Mouse (Mus musculus) cerebellum, adult 8-10 months (tissue): ENCODE results near the gene Mndal.
"Not testable (repeated sequence)": the region's sequence is repeated elsewhere in the genome, so short reads cannot be mapped to it uniquely, and the experiment has no call there.

Experiments used
- DNase-seq: peaks from one replicate; pipeline ENCODE4 v3.0.0; 2022

Gene Mndal

DNA sequence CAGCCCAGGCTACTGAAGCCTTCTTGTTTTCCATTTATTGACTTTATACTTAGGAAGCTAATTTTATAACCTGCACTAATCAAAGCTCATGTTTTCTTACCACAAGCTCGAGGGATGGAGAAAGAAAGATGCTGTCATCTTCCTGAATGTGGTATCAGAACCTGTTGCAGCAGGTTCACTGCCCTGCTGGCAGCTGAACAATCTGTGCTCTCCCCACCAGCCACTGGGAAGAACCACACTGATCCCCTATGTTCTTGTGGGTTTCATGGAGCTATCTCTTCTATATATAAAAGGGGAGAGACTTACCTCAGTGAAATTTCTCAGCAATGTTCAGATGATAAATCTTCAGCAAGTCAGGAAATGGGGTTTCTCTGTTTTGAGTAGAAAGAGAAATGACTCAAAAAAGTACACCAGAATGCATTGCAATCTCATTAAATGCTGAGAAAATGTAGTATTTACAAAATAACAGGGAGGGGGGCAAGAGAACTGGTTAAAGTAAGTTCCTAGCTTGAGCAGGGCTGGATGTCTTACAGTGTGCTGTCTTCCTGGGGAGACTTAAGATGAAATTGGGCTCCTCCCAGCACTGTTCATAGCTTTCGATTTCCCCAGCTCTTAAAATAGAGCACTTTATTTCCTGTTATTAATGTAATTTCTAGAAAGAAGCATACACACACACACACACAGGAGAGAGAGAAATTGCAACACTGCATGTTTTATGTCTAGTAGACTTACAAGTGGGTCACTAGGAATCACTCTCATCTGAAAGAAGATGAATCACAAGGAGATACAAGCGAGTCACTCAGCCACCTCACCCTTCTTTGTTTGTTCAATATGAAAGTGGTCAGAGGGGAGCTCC is at the start of gene Mndal, which contains the start of gene Ifi203:
Mndal (minus strand) TSS at position 568 of the 856 bp plus-strand sequence.
Ifi203 (minus strand) TSS at position 749 of the 856 bp plus-strand sequence.
- DNase-seq, result not testable (repeated sequence)

DNA sequence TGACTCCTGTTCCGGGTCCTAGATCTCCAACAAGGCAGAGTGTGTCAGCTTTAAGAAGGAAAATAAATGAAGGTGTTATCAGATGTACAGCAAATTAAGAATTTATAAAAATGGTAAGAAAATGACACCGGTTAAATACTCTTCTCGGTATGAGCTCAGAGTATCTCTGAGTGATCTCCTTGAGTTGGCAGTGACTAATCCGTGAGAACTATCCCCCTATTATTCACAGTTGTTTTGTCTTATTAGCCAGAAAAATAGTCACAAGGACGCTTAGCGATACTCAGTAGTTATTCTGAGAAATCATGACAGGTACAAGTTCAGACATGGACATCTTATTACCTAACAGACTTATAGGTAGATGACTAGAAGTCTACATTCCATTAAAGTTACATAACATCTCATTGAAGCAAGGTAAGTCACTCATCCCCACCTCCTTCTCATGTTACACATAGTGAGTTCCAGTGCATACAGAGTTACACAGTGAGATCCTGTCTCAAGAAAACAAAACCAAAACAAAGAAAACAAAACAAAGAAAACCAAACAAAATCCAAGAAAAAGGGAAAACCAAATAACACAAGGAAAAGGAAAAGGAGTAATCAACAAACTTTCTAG is 40.5 kb upstream of the Mndal start, which contains the start of gene Ifi202b:
Ifi202b (minus strand) TSS at position 51 of the 612 bp plus-strand sequence.
- DNase-seq, result not testable (repeated sequence)

GRCm38 (mm10) chr1:173981038-173981437 is 38.7 kb upstream of the Mndal start:
- not testable (repeated sequence) for DNase-seq

DNA sequence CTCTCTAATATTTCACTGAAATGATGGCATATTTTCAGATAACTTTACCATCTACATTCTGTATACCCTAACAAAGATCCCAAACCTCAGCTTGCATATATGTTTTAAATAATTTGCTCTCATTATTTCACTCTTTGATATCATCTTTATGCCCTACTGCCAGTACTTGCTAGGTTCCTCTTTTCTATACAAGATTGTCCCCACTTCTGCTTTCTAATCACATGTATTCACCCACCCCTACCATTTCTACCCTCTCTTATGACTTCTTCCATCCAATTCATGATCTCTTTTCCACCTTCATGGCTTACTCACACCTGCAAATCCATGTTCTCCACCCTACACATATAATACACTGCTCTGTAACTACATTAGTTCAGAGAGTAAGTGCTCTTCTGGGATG is 35.3 kb upstream of the Mndal start:
- DNase-seq, result no peak

- DNase-seq, result no peak
These were observed 30.8 kb upstream of the Mndal start for GRCm38 (mm10) chr1:173973111-173973510.

DNA sequence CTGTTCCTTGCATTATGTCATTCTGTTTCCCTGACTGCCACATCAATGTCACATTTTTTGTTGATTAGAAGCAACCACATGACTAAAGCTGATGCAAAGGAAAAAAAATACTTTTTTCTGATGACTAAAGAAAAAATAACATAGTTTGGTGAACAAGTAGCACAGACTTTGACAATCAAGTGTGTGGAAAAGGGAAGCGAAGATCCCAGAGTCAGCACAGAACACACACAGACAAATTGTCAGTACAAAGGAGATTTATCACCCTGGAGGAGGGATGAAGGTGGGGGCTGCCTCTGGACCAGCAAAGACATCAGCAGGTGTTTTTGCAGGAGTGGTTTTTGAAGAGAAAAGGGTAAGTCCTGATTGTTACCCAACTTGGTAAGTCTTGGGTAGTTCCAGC is 19.2 kb upstream of the Mndal start:
- DNase-seq, result not testable (repeated sequence)

DNA sequence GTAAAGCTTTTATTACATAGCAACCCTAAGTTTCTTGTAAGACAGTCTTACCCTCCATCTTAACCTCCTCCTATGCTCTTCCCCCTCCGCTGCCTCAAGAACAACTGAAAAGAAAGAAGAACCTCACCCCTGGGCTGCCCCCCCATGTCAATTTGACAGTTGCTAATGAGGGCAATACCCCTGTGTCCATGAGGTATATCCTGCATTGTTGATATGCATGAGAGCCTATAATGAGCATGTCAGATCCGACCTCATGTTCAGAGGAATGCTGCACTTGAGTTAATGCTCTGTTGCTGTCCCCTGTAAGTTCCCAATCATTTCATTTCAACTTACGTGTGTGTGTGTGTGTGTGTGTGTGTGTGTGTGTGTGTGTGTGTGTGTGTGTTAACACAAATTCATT is 17.7 kb upstream of the Mndal start:
- not testable (repeated sequence) for DNase-seq

GRCm38 (mm10) chr1:173955839-173956527 is 13.7 kb upstream of the Mndal start:
- not testable (repeated sequence) for DNase-seq

GRCm38 (mm10) chr1:173955071-173955796 is 12.9 kb upstream of the Mndal start:
- DNase-seq, result no peak

- DNase-seq, result no peak
These were observed 11.3 kb upstream of the Mndal start for GRCm38 (mm10) chr1:173953563-173953962.

GRCm38 (mm10) chr1:173949044-173949443 is 6.8 kb upstream of the Mndal start:
- not testable (repeated sequence) for DNase-seq

- DNase-seq, result not testable (repeated sequence)
These were observed 432 bp upstream of the Mndal start for GRCm38 (mm10) chr1:173942780-173943066.

- DNase-seq, result not testable (repeated sequence)
These were observed 769 bp downstream of the Mndal start for GRCm38 (mm10) chr1:173941522-173941921.

GRCm38 (mm10) chr1:173919279-173919678 is 23.0 kb downstream of the Mndal start:
- DNase-seq, result not testable (repeated sequence)

DNA sequence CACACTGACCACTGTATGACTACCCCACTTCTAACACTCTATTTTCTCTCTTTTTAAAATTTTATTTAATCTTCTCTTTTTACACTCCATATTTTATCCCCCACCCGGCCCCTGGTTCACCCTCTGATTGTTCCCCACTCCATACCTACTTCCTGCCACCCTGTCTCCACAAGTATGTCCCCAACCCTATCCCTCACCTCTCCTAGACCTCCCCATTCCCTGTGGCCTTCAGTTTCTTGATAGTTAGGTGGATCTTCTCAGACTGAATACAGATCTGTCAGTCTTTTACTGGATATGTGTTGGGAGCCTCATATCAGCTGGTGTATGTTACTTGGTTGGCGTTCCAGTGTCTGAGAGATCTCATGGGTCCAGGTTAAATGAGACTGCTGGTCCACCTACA is 27.7 kb downstream of the Mndal start:
- DNase-seq, result no peak

DNA sequence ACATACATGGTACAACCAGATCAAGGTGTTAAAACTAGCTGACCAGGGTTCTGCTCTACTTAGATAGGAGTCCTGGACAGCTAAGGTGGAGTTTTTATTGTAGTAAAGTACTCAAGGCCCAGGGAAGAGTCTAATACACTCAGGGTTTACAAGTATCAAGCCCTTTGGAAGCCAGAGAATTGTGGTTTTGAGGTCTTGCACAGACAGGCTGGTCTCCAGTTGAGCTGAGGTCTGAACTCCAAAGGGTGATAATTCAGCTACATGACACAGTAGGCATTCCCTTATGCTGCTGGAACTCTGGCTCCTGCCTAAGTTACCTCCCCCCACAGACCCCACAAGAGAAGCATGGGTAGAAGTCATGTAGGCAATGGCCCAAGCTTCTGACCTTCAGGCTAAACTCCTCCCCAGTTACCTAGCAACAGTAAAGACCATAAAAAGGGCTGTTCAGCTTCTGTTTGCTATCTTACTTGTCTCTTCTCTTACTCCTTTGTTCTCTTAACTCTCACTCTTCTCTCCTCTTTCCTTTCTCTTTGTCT is 29.0 kb downstream of the Mndal start:
- not testable (repeated sequence) for DNase-seq

DNA sequence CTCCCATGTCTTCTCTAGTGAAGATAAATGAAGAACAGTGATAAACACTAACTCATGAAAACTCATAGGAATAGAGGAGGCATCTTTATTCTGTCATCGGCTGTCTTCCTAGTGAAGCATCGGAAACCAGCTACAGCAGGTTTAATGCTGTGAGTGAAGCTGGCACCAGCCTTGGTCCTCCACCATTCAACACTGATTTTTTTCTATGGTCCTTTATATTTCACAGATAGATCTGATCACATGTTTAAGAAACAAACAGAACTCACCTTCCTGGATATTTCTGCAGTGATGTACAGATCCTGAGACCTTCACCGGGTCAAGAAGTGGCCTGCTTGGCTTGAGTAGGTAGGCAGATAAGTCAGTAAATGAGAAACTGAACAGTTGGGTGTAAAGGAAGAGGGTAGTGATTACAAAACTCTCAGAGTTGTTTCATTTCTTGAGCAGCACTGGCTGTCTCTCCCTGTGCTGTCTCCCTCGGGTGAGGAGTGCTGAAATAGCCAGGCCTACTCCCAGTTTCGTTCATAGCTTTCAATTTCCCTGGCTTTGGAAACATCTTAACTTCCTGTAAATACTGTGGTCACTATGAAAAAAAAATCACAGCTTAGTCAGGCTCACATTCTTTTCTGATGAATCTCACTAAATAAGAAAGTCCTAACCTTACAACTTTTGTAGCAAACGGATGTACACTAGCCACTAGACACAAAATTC is 29.6 kb downstream of the Mndal start, which contains the start of gene Ifi211:
Ifi211 (minus strand) TSS at position 499 of the 708 bp plus-strand sequence.
- DNase-seq, result not testable (repeated sequence)

- no peak for DNase-seq
These were observed 30.4 kb downstream of the Mndal start for GRCm38 (mm10) chr1:173911808-173912464.

DNA sequence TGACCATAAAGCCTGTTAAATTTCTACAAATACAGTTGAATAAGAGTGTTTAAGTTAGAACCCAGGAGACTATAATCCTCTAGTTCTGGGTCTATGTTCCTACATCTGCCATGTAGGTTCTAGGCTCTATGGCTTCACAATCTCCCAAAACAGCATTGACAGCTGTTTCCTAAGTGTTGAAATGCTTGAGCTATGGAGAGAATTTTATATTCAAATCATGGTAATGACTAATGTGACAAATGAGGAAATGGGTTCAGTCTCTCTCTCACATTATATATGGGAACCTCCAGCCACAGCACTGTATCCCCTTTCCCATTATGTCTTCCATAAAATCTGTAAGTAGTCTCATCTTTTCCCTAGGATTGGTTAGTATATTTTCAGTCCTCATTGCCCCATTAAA is 33.9 kb downstream of the Mndal start:
- DNase-seq, result not testable (repeated sequence)

GRCm38 (mm10) chr1:173905885-173906284 is 36.4 kb downstream of the Mndal start:
- DNase-seq, result not testable (repeated sequence)

- not testable (repeated sequence) for DNase-seq
These were observed 52.5 kb downstream of the Mndal start for GRCm38 (mm10) chr1:173889741-173890140.
